Mouse (Mus musculus) myocyte (in vitro differentiated cells): ENCODE measurements around the gene Prrt2. TPM values are rescaled to one million over a fixed set of nuclear protein-coding genes. Genes with fewer than 3 reads are reported as not detected.
A peak's percentile ranks its signal among the peaks of the same experiment; 100 is the strongest.

Source experiments
- H3K27me3 ChIP-seq: one replicate; pipeline ENCODE4 v1.6.1; 2011; ENCODE audit not compliant: control insufficient read depth, insufficient read depth, insufficient read length
- H3K36me3 ChIP-seq: one replicate; pipeline ENCODE4 v1.6.1; 2011; ENCODE audit not compliant: control insufficient read depth, insufficient read depth
- H3K4me2 ChIP-seq: one replicate; pipeline ENCODE4 v1.6.1; 2011; ENCODE audit warnings: low read depth, control low read depth
- H3K4me3 ChIP-seq: one replicate; pipeline ENCODE4 v1.5.1; 2011; ENCODE audit warnings: mild to moderate bottlenecking, control low read depth, moderate library complexity
- H3K79me2 ChIP-seq: one replicate; pipeline ENCODE4 v1.6.1; 2011; ENCODE audit not compliant: control insufficient read depth, insufficient read depth
- H3ac ChIP-seq: one replicate; pipeline ENCODE4 v1.6.1; 2011; ENCODE audit not compliant: control insufficient read depth, insufficient read length
- CEBPB ChIP-seq: IDR thresholded peaks from 2 replicates; pipeline ENCODE4 v1.6.1; 2011; ENCODE audit warnings: mild to moderate bottlenecking, moderate library complexity; ENCODE audit not compliant: poor library complexity, insufficient read depth, severe bottlenecking
- E2F4 ChIP-seq: IDR thresholded peaks from one replicate; pipeline ENCODE4 v1.6.1; 2011; ENCODE audit warnings: mild to moderate bottlenecking, control low read depth, moderate library complexity; ENCODE audit not compliant: insufficient read depth
- MAX ChIP-seq: IDR thresholded peaks from one replicate; pipeline ENCODE4 v1.6.1; 2011; ENCODE audit warnings: low read depth, mild to moderate bottlenecking, control low read depth
- MYOD1 ChIP-seq, 3 experiments: IDR thresholded peaks; one replicate each; pipeline ENCODE4 v1.6.1; 2011; ENCODE audit warnings: control low read depth in 2 of 3, low read depth in 2 of 3, mild to moderate bottlenecking in 2 of 3, moderate library complexity in 1 of 3; ENCODE audit not compliant: insufficient read length in 2 of 3, control insufficient read depth in 1 of 3
- MYOG ChIP-seq, 3 experiments: IDR thresholded peaks; one replicate each; pipeline ENCODE4 v1.6.1; 2011; ENCODE audit warnings: control low read depth in 2 of 3, low read depth in 2 of 3, mild to moderate bottlenecking in 2 of 3; ENCODE audit not compliant: insufficient read length in 2 of 3, control insufficient read depth in 1 of 3, insufficient read depth in 1 of 3
- POLR2A ChIP-seq: IDR thresholded peaks from one replicate; pipeline ENCODE4 v1.6.1; 2011; ENCODE audit warnings: low read depth, mild to moderate bottlenecking, control low read depth, moderate library complexity; ENCODE audit not compliant: insufficient read length
- POLR2AphosphoS2 ChIP-seq: IDR thresholded peaks from one replicate; pipeline ENCODE4 v1.6.1; 2011; ENCODE audit warnings: low read depth, control low read depth; ENCODE audit not compliant: insufficient read length
- REST ChIP-seq: IDR thresholded peaks from one replicate; pipeline ENCODE4 v1.6.1; 2011; ENCODE audit warnings: mild to moderate bottlenecking, control low read depth, moderate library complexity; ENCODE audit not compliant: insufficient read depth, insufficient read length
- SRF ChIP-seq: IDR thresholded peaks from one replicate; pipeline ENCODE4 v1.6.1; 2011; ENCODE audit warnings: low read depth; ENCODE audit not compliant: control insufficient read depth, insufficient read length
- TCF12 ChIP-seq: IDR thresholded peaks from one replicate; pipeline ENCODE4 v1.6.1; 2011; ENCODE audit warnings: mild to moderate bottlenecking, control low read depth; ENCODE audit not compliant: poor library complexity, insufficient read depth, severe bottlenecking
- TCF3 ChIP-seq: IDR thresholded peaks from one replicate; pipeline ENCODE4 v1.6.1; 2011; ENCODE audit warnings: low read depth, control low read depth; ENCODE audit not compliant: insufficient read length
- USF1 ChIP-seq: IDR thresholded peaks from one replicate; pipeline ENCODE4 v1.6.1; 2011; ENCODE audit warnings: low read depth, mild to moderate bottlenecking, control low read depth, moderate library complexity
- polyA plus RNA-seq: library from polyadenylated mRNA; unstranded; fragments of >200 nt; fragmentation: generic; extraction: Trizol; gene quantifications from one replicate; pipeline ENCODE4 v1.2.1, GENCODE M21; 2012; ENCODE audit warnings: missing spikeins

Prrt2 gene
- polyA plus RNA-seq, 1 experiment, result not detected

DNA sequence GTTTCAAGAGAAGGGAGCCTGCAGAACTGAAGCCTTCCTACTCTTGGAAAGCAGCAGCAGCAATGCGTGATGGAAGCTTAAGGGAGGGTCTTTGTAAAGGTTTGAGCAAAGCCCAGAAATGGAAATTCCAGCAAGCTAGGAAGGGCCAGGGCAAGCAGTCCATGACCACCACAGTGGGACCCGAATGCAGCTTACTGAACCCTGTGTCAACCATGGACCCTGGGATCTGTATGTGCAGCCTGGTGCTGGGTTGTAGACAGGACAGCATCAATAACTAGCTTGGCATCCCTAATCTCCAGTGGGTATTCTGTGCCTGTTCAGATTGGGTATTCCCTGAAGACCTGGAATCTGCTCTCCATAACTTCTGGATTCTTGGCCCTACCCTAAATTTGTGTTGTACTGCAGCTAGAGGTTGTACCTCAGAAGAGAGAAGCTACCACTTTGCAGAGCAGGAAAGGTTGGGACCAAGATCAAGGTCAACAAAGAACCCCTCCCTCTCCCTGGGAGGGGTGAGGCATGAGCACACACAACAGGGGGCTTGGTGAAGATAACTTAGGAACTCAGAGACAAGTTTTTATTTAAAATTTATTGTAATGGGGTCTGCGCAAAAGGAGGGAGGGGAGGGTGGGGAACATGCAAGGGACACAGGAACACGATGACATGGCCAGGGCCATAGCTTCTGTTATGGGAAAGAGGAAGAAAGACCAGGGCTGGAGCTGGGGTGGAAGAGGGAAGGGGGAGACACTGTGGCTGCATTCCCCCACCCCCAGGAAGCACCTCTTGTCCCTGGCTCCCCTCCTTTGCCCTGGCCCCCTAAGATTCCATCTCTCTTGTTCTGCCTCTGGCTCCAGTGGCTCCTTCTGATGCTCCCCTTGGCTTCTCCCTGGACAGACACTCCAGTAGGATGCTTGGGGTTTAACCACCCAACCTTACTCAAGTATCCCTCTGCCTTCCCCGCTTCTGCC, 834 bp upstream of the Prrt2 start:
- H3K79me2 ChIP-seq, result peaks cover 20% of the 10 kb centered on the region
- no peak for TF ChIP-seq E2F4
- TF ChIP-seq POLR2AphosphoS2, result peak; percentile 72
- TF ChIP-seq POLR2A, result no peak
- no peak overlapping the region for H3ac ChIP-seq
- no peak overlapping the region for H3K4me2 ChIP-seq
- peaks cover 11% of the 10 kb centered on the region for H3K36me3 ChIP-seq
- H3K4me3 ChIP-seq, result no peak overlapping the region
- H3K27me3 ChIP-seq, result no peaks in the 10 kb centered on the region

DNA sequence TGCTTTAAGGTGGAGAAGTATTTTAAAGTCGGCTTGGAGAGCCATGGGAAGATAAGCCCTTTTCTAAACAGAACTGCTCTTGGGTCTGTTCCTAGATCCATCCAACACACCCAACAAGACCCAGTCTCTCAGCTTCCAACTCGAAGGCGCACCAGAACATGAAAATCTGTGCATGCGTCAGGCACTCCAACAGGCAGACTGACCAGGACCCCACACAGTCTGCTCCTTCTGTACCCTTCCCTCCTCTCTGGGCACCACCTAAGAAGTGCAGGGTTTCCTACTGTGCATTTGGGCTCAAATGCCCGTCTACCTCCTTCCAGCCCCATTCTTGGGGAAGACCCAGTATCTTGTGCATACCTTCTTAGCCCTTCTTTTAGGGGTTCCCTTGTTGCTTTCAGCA, 520 bp downstream of the Prrt2 start:
- Histone ChIP-seq H3K36me3 (peaks cover 11% of the 10 kb centered on the region), H3K27me3 (no peaks in the 10 kb centered on the region), H3K79me2 (peaks cover 23% of the 10 kb centered on the region), H3ac (no peak overlapping the region), H3K4me2 (no peak overlapping the region), H3K4me3 (no peak overlapping the region)
- no peak for TF ChIP-seq REST
- TF ChIP-seq POLR2AphosphoS2, result no peak
- TF ChIP-seq TCF3, result no peak

DNA sequence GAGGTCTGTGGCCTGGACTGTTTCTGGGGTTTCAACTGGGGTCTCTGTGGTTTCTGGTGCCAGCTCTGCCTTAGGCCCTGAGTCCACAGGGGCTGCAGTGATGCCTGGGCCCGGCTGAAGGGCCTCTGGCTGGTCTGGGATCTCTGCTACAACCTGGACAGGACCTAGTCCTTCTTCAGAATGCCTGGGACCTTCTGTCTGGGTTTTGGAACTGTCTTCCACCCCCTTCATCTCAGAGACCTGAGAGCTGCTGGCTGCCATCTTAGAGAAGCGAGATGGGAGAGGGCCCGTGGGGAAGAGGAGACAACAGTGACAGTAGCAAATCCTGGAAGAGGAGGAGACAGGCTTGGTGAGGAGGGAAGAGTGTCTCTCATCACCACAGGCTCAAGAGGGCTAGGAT, 980 bp downstream of the Prrt2 start:
- Histone ChIP-seq H3K27me3 (no peaks in the 10 kb centered on the region), H3K79me2 (peaks cover 24% of the 10 kb centered on the region), H3ac (no peak overlapping the region), H3K36me3 (peaks cover 11% of the 10 kb centered on the region), H3K4me2 (no peak overlapping the region), H3K4me3 (no peak overlapping the region)
- TF ChIP-seq TCF12 (no peak), USF1 (no peak), REST (no peak), POLR2AphosphoS2 (no peak), E2F4 (no peak), MYOD1 (IDR thresholded peaks at IDR 0.05; ENCODE audit: control insufficient read depth in 1 of 3, insufficient read length in 2 of 3, low read depth in 2 of 3) (no peak), MAX (no peak), TCF3 (no peak), MYOG (IDR thresholded peaks at IDR 0.05; ENCODE audit: control insufficient read depth in 1 of 3, insufficient read depth in 1 of 3, insufficient read length in 2 of 3, low read depth in 2 of 3) (no peak), SRF (no peak), POLR2A (no peak), CEBPB (no peak)

DNA sequence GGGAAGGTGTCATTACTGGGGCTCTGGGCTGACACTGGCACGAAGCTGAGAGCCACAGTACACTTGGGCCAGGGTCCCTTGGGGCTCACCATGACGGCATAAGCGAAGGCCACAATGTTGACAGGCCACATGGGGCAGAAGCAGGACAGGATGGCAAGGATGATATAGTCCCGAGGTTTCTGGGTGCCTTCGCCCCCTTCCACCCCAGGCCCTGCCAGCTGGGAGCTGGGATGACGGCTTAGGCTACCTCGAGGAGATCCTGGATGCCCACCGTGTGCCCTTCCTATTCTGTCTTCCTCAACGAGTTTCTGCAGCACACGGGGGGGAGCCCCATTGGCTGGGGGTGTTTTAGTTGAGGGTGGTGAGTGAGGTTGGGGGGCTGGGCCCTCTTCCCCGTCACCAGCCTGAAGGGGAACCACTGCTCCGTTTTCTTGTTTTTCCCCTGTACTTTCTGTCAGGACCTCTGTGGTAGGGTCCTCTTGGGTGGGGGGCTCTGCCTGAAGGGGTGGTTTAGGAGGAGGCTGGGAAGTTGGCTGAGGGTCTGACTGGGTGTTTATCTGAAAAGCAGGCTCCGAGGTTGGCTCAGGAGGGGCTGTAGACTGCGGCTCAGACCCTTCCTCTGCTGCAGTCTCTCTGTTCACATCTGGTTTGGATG, 1.6 kb downstream of the Prrt2 start:
- TF ChIP-seq CEBPB (no peak), POLR2AphosphoS2 (no peak), MYOD1 (IDR thresholded peaks at IDR 0.05; ENCODE audit: control insufficient read depth in 1 of 3, insufficient read length in 2 of 3, low read depth in 2 of 3) (no peak), POLR2A (no peak), MAX (no peak)
- Histone ChIP-seq H3K4me3 (no peak overlapping the region), H3K27me3 (no peaks in the 10 kb centered on the region), H3K36me3 (peaks cover 6% of the 10 kb centered on the region), H3ac (no peak overlapping the region), H3K79me2 (peaks cover 20% of the 10 kb centered on the region), H3K4me2 (no peak overlapping the region)

DNA sequence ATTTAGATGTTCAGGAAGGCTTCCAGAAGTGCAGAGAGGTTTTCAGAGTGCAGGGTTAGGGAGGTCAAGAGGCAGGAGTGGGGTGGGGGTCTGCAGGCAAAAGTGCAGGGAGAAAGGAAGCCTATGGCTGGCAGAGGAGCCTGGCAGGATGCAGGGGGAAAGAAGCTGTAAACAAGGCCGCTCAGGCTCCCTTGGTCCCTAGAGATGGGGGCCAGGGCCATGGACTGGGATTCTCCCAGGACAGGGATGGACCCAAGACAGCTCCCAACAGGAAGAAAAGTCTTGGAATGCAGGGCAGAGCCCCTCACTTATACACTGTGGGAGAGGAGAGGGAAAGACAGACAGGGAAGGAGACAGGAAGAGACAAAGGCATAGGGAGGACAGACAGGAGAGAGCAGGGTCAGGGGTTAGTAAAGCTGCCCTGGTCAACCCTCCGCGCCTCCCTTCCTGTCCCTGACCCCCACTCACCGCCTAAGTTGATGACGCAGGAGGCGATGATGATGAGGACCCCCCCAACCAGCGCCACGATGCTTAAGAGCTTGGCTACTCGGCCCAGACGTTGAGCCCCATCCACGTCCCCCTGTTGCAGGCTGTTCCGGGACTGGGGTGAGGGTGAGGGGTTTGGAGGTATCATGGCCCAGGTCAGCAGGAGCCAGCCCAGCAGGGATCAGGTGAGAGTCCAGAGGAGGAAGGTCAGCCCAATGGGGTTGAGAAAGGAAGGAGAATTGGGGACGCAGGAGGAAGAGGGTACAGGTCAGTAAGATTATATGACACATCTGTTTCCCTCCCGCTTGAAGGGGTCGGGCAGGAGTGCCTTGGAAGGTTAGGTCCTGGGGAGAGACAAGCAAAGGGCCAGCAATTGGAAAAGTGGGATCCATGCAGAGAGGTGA, 2.4 kb downstream of the Prrt2 start:
- Histone ChIP-seq H3ac (no peak overlapping the region), H3K27me3 (no peaks in the 10 kb centered on the region), H3K79me2 (peaks cover 20% of the 10 kb centered on the region), H3K4me2 (no peak overlapping the region), H3K4me3 (no peak overlapping the region), H3K36me3 (no peaks in the 10 kb centered on the region)
- no peak for TF ChIP-seq USF1
- no peak for TF ChIP-seq CEBPB
- no peak for TF ChIP-seq POLR2AphosphoS2
- TF ChIP-seq POLR2A, result no peak
- TF ChIP-seq MYOG (IDR thresholded peaks at IDR 0.05; ENCODE audit: control insufficient read depth in 1 of 3, insufficient read depth in 1 of 3, insufficient read length in 2 of 3, low read depth in 2 of 3), result no peak
- TF ChIP-seq MAX, result no peak
- TF ChIP-seq TCF3, result no peak
- no peak for TF ChIP-seq MYOD1 (IDR thresholded peaks at IDR 0.05; ENCODE audit: control insufficient read depth in 1 of 3, insufficient read length in 2 of 3, low read depth in 2 of 3)
- TF ChIP-seq TCF12, result no peak
- TF ChIP-seq REST, result no peak
- no peak for TF ChIP-seq SRF
- TF ChIP-seq E2F4, result no peak
